Mouse (Mus musculus): Measurements from ENCODE around the gene Uap1. TPM values are rescaled to one million over a fixed set of nuclear protein-coding genes. Genes with fewer than 3 reads are reported as not detected.
"Not testable (repeated sequence)": the region's sequence is repeated elsewhere in the genome, so short reads cannot be mapped to it uniquely, and the experiment has no call there.

Gene Uap1
- total RNA-seq, 2 experiments from 2014 or later, result 64.4 to 68.2 TPM

GRCm38 (mm10) chr1:170141626-170142025 is 33.1 kb downstream of the Uap1 start:
- no peak for DNase-seq (ENCODE audit: low spot score in 2 of 2)
- intact Hi-C loops (cut with DNase I), result no loop called here

- intact Hi-C loops (cut with DNase I), result loop anchor here (5.0 to 10.0 kb wide), 2 partner anchors 169 to 212 kb away; partner anchors contain the start of genes Ccdc190 and Hsd17b7
- peak; percentile 71 to 73 for DNase-seq (ENCODE audit: low spot score in 2 of 2)
Observed at GRCm38 (mm10) chr1:170136351-170137009, 38.3 kb downstream of the Uap1 start.

GRCm38 (mm10) chr1:170134264-170134663 is 40.5 kb downstream of the Uap1 start:
- no peak for DNase-seq (ENCODE audit: low spot score in 2 of 2)
- intact Hi-C loops (cut with DNase I), result loop anchor here (10.0 kb wide), 1 partner anchor 209 kb away; the partner anchor contains the start of gene Ccdc190

GRCm38 (mm10) chr1:170130962-170131361 is 43.8 kb downstream of the Uap1 start:
- DNase-seq (ENCODE audit: low spot score in 2 of 2), result no peak
- intact Hi-C loops (cut with DNase I), result loop anchor here (10.0 kb wide), 1 partner anchor 206 kb away; the partner anchor contains the start of gene Ccdc190

GRCm38 (mm10) chr1:170124644-170125043 is 50.1 kb downstream of the Uap1 start:
- intact Hi-C loops (cut with DNase I), result no loop called here
- no peak for DNase-seq (ENCODE audit: low spot score in 2 of 2)

GRCm38 (mm10) chr1:170113616-170114015 is 61.1 kb downstream of the Uap1 start:
- intact Hi-C loops (cut with DNase I), result no loop called here

GRCm38 (mm10) chr1:170112261-170112660 is 62.5 kb downstream of the Uap1 start:
- intact Hi-C loops (cut with DNase I), result no loop called here
- DNase-seq (ENCODE audit: low spot score in 2 of 2), result no peak

More at GRCm38 (mm10) chr1:170113616-170114015, 61.1 kb downstream of the Uap1 start:
- DNase-seq (ENCODE audit: low spot score in 2 of 2), result no peak

- no peak for DNase-seq (ENCODE audit: low spot score in 2 of 2)
- intact Hi-C loops (cut with DNase I), result no loop called here
Observed at GRCm38 (mm10) chr1:170111651-170112226, 63.0 kb downstream of the Uap1 start.

- peak; percentile 16 to 17 for DNase-seq (ENCODE audit: low spot score in 2 of 2)
- intact Hi-C loops (cut with DNase I), result no loop called here
Observed at GRCm38 (mm10) chr1:170110516-170111332, 64.0 kb downstream of the Uap1 start, which contains the start of gene Ddr2. TSS of gene Ddr2 (minus strand) at chr1:170110762.

GRCm38 (mm10) chr1:170109776-170110515 is 64.8 kb downstream of the Uap1 start:
- intact Hi-C loops (cut with DNase I), result no loop called here
- DNase-seq (ENCODE audit: low spot score in 2 of 2), result no peak

GRCm38 (mm10) chr1:170102814-170103213 is 71.9 kb downstream of the Uap1 start:
- intact Hi-C loops (cut with DNase I); DNase-seq (ENCODE audit: low spot score in 2 of 2): not testable (repeated sequence)

Other genes starting within 250 kb of the Uap1 start
- 10 to 100 TPM; 10.6 to 15.9 TPM for gene Ccdc190, start 246.3 kb downstream of the Uap1 start, total RNA-seq (2021)
- 10 to 100 TPM; 16.6 to 19.8 TPM for gene Hsd17b7, start 205.7 kb downstream of the Uap1 start, total RNA-seq (2021)
- gene Ddr2, start 64.2 kb downstream of the Uap1 start, total RNA-seq (2021), result 1 to 10 TPM; 7.6 to 9.9 TPM
- 100 to 1,000 TPM; 144 to 155 TPM for gene Uhmk1, start 40.4 kb upstream of the Uap1 start, total RNA-seq (2021)
- not detected for gene Sh2d1b2, start 57.8 kb upstream of the Uap1 start, total RNA-seq (2021)
- gene Sh2d1b1, start 102.4 kb upstream of the Uap1 start, total RNA-seq (2021), result not detected
- gene Gm7694, start 131.4 kb upstream of the Uap1 start, total RNA-seq (2021), result 1 to 10 TPM; 2.4 to 2.8 TPM
- gene Spata46, start 133.8 kb upstream of the Uap1 start, total RNA-seq (2021), result not detected